Mouse (Mus musculus): Measurements from ENCODE around the gene Dact2. TPM values are rescaled to one million over a fixed set of nuclear protein-coding genes. Genes with fewer than 3 reads are reported as not detected.

Dact2 gene
- polyA plus RNA-seq, 1 experiment from 2014 or later, result 0.73 TPM

GRCm38 (mm10) chr17:14225982-14226652 is 22.0 kb upstream of the Dact2 start:
- WGBS, result 75% methylated on average over 9 of the region's 9 CpGs
- H3K27me3 ChIP-seq (ENCODE audit: control insufficient read depth, insufficient read depth, low read length), result no peaks in the 10 kb centered on the region
- ATAC-seq (replicated peaks; ENCODE audit: low FRiP score) (0 out of 2 replicates have a peak, but pooled peaks have one; percentile 33), DNase-seq (ENCODE audit: low spot score) (peak; percentile 43)
- no peak overlapping the region for H3K9ac ChIP-seq (ENCODE audit: low read length)
- H3K4me3 ChIP-seq (ENCODE audit: low read depth, low read length), result no peak overlapping the region
- H3K36me3 ChIP-seq (ENCODE audit: control insufficient read depth, insufficient read depth, low read length), result no peaks in the 10 kb centered on the region
- no peaks in the 10 kb centered on the region for H3K9me3 ChIP-seq (ENCODE audit: control insufficient read depth, low read length)
- no peaks in the 10 kb centered on the region for H3K4me1 ChIP-seq (replicated peaks; ENCODE audit: control insufficient read depth, insufficient read depth, low read length)
- no peak overlapping the region for H3K27ac ChIP-seq (ENCODE audit: low read depth, low read length)
- no peak overlapping the region for H3K4me2 ChIP-seq (ENCODE audit: low read depth, low read length, severe bottlenecking)

GRCm38 (mm10) chr17:14221893-14222615 is 17.9 kb upstream of the Dact2 start:
- Histone ChIP-seq H3K4me2 (ENCODE audit: low read depth, low read length, severe bottlenecking) (no peak overlapping the region), H3K4me3 (ENCODE audit: low read depth, low read length) (no peak overlapping the region), H3K4me1 (replicated peaks; ENCODE audit: control insufficient read depth, insufficient read depth, low read length) (no peaks in the 10 kb centered on the region), H3K27me3 (ENCODE audit: control insufficient read depth, insufficient read depth, low read length) (no peaks in the 10 kb centered on the region), H3K36me3 (ENCODE audit: control insufficient read depth, insufficient read depth, low read length) (no peaks in the 10 kb centered on the region), H3K27ac (ENCODE audit: low read depth, low read length) (no peak overlapping the region), H3K9me3 (ENCODE audit: control insufficient read depth, low read length) (no peaks in the 10 kb centered on the region), H3K9ac (ENCODE audit: low read length) (no peak overlapping the region)
- DNase-seq (ENCODE audit: low spot score) (peak; percentile 53), ATAC-seq (replicated peaks; ENCODE audit: low FRiP score) (0 out of 2 replicates have a peak, but pooled peaks have one; percentile 30)
- 28% methylated on average over 11 of the region's 11 CpGs for WGBS

DNA sequence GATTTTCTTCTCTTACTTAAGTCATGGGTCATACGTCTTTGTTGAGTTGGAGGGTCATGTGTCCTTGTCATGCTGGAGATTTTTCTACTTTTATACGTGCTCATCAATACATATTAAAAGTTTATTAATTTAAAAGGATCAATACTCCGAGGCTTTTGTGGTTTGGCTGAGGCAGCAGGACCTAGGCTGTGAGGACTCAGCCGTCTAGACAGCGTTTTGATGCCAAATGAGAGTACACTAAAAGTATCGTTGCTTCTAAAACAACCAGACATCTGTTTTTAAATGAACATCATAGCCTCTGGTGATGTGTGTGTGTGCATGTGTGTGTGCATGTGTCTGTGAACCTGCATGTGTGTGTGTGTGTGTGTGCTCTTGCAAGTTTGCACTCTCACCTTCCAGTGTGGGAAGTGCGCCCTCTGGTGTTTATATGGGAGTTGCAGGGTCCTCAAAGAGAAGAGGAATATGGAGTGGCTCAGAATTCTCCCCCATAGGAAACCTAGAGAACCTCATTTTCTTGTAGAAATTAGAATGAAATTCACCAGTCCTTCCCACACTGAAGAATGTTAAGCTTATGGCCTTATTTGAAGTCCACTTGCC is 16.6 kb upstream of the Dact2 start:
- no peaks in the 10 kb centered on the region for H3K4me1 ChIP-seq (replicated peaks; ENCODE audit: control insufficient read depth, insufficient read depth, low read length)
- H3K9me3 ChIP-seq (ENCODE audit: control insufficient read depth, low read length), result no peaks in the 10 kb centered on the region
- no peak overlapping the region for H3K27ac ChIP-seq (ENCODE audit: low read depth, low read length)
- H3K4me3 ChIP-seq (ENCODE audit: low read depth, low read length), result no peak overlapping the region
- H3K27me3 ChIP-seq (ENCODE audit: control insufficient read depth, insufficient read depth, low read length), result no peaks in the 10 kb centered on the region
- 64% methylated on average over 7 of the region's 7 CpGs for WGBS
- ATAC-seq (replicated peaks; ENCODE audit: low FRiP score) (0 out of 2 replicates have a peak, but pooled peaks have one; percentile 39), DNase-seq (ENCODE audit: low spot score) (peak; percentile 80)
- no peak overlapping the region for H3K4me2 ChIP-seq (ENCODE audit: low read depth, low read length, severe bottlenecking)
- H3K36me3 ChIP-seq (ENCODE audit: control insufficient read depth, insufficient read depth, low read length), result no peaks in the 10 kb centered on the region
- H3K9ac ChIP-seq (ENCODE audit: low read length), result no peak overlapping the region

GRCm38 (mm10) chr17:14213976-14214529 is 9.9 kb upstream of the Dact2 start:
- H3K9ac ChIP-seq (ENCODE audit: low read length), result no peak overlapping the region
- WGBS, result 74% methylated on average over 3 of the region's 3 CpGs
- no peak for ATAC-seq (replicated peaks; ENCODE audit: low FRiP score)

GRCm38 (mm10) chr17:14212796-14213195 is 8.7 kb upstream of the Dact2 start:
- no peaks in the 10 kb centered on the region for H3K4me1 ChIP-seq (replicated peaks; ENCODE audit: control insufficient read depth, insufficient read depth, low read length)
- no peaks in the 10 kb centered on the region for H3K27me3 ChIP-seq (ENCODE audit: control insufficient read depth, insufficient read depth, low read length)
- H3K9me3 ChIP-seq (ENCODE audit: control insufficient read depth, low read length), result no peaks in the 10 kb centered on the region
- 72% methylated on average over 7 of the region's 7 CpGs for WGBS
- DNase-seq (ENCODE audit: low spot score) (no peak), ATAC-seq (replicated peaks; ENCODE audit: low FRiP score) (no peak)
- no peak overlapping the region for H3K4me3 ChIP-seq (ENCODE audit: low read depth, low read length)
- no peak overlapping the region for H3K9ac ChIP-seq (ENCODE audit: low read length)
- no peak overlapping the region for H3K27ac ChIP-seq (ENCODE audit: low read depth, low read length)
- no peaks in the 10 kb centered on the region for H3K36me3 ChIP-seq (ENCODE audit: control insufficient read depth, insufficient read depth, low read length)
- H3K4me2 ChIP-seq (ENCODE audit: low read depth, low read length, severe bottlenecking), result no peak overlapping the region

More at GRCm38 (mm10) chr17:14213976-14214529, 9.9 kb upstream of the Dact2 start:
- no peak overlapping the region for H3K4me2 ChIP-seq (ENCODE audit: low read depth, low read length, severe bottlenecking)
- no peaks in the 10 kb centered on the region for H3K36me3 ChIP-seq (ENCODE audit: control insufficient read depth, insufficient read depth, low read length)
- no peak overlapping the region for H3K4me3 ChIP-seq (ENCODE audit: low read depth, low read length)
- no peaks in the 10 kb centered on the region for H3K27me3 ChIP-seq (ENCODE audit: control insufficient read depth, insufficient read depth, low read length)
- no peaks in the 10 kb centered on the region for H3K9me3 ChIP-seq (ENCODE audit: control insufficient read depth, low read length)
- DNase-seq (ENCODE audit: low spot score), result no peak
- H3K27ac ChIP-seq (ENCODE audit: low read depth, low read length), result no peak overlapping the region
- no peaks in the 10 kb centered on the region for H3K4me1 ChIP-seq (replicated peaks; ENCODE audit: control insufficient read depth, insufficient read depth, low read length)

DNA sequence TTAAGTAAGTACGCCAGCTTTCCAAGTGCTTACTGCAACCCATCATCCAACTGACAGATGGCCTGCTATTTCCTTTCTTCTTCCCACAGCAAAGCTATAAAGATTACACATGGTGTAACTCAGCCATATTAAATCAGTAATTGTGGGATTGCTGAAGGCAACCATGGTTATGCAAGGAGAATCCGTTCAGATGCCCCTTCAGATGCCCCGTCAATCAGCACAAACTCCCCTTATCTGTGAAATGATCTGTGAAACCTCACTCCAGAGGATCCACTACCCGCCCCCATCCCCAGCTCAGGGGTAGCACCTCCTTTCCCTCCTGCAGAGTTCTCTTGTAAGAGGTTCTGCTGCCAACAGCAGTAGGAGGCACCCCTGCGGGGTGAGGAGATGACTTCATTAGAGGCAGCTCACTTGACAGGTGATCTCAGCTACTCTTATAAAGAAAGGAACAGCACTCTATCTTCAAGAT is 3.0 kb upstream of the Dact2 start:
- ATAC-seq (replicated peaks; ENCODE audit: low FRiP score) (no peak), DNase-seq (ENCODE audit: low spot score) (no peak)
- Histone ChIP-seq H3K4me3 (ENCODE audit: low read depth, low read length) (no peak overlapping the region), H3K9me3 (ENCODE audit: control insufficient read depth, low read length) (no peaks in the 10 kb centered on the region), H3K9ac (ENCODE audit: low read length) (no peak overlapping the region), H3K4me1 (replicated peaks; ENCODE audit: control insufficient read depth, insufficient read depth, low read length) (peaks cover 2% of the 10 kb centered on the region; the same call in 1 of the 2 replicates), H3K4me2 (ENCODE audit: low read depth, low read length, severe bottlenecking) (no peak overlapping the region), H3K36me3 (ENCODE audit: control insufficient read depth, insufficient read depth, low read length) (no peaks in the 10 kb centered on the region), H3K27me3 (ENCODE audit: control insufficient read depth, insufficient read depth, low read length) (peaks cover 31% of the 10 kb centered on the region), H3K27ac (ENCODE audit: low read depth, low read length) (no peak overlapping the region)
- 29% methylated on average over 5 of the region's 5 CpGs for WGBS

DNA sequence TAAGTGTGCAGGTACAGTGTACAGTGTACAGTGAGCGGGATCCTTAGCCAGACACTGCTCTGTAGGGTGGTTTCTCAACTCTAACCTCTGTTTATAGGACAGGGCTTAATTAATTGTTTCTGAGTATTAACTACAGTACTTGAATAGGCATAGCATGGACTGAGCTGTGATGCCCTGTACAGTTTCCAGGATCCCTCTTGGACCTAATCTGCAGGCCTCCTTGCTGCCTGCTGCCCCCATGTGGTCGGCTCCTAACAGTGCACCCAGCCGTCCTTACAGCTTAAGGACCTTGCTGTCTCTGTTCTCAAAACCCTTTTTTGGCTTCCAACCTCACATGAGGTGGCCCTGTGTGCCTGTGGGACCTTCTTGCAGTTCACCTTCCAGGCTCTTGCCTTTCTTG is 2.0 kb upstream of the Dact2 start:
- ATAC-seq (replicated peaks; ENCODE audit: low FRiP score), result 0 out of 2 replicates have a peak, but pooled peaks have one; percentile 25
- no peak overlapping the region for H3K27ac ChIP-seq (ENCODE audit: low read depth, low read length)
- peaks cover 33% of the 10 kb centered on the region for H3K27me3 ChIP-seq (ENCODE audit: control insufficient read depth, insufficient read depth, low read length)
- no peaks in the 10 kb centered on the region for H3K9me3 ChIP-seq (ENCODE audit: control insufficient read depth, low read length)
- peaks cover 11% of the 10 kb centered on the region; the same call in 1 of the 2 replicates for H3K4me1 ChIP-seq (replicated peaks; ENCODE audit: control insufficient read depth, insufficient read depth, low read length)
- peak; percentile 86 for DNase-seq (ENCODE audit: low spot score)
- H3K36me3 ChIP-seq (ENCODE audit: control insufficient read depth, insufficient read depth, low read length), result no peaks in the 10 kb centered on the region
- 30% methylated on average over 3 of the region's 3 CpGs for WGBS
- H3K4me3 ChIP-seq (ENCODE audit: low read depth, low read length), result no peak overlapping the region
- H3K9ac ChIP-seq (ENCODE audit: low read length), result no peak overlapping the region
- H3K4me2 ChIP-seq (ENCODE audit: low read depth, low read length, severe bottlenecking), result no peak overlapping the region

- Histone ChIP-seq H3K27me3 (ENCODE audit: control insufficient read depth, insufficient read depth, low read length) (peaks cover 33% of the 10 kb centered on the region), H3K4me3 (ENCODE audit: low read depth, low read length) (no peak overlapping the region), H3K9ac (ENCODE audit: low read length) (no peak overlapping the region), H3K27ac (ENCODE audit: low read depth, low read length) (no peak overlapping the region), H3K36me3 (ENCODE audit: control insufficient read depth, insufficient read depth, low read length) (no peaks in the 10 kb centered on the region), H3K4me2 (ENCODE audit: low read depth, low read length, severe bottlenecking) (no peak overlapping the region), H3K4me1 (replicated peaks; ENCODE audit: control insufficient read depth, insufficient read depth, low read length) (peaks cover 11% of the 10 kb centered on the region; the same call in 1 of the 2 replicates), H3K9me3 (ENCODE audit: control insufficient read depth, low read length) (no peaks in the 10 kb centered on the region)
- ATAC-seq (replicated peaks; ENCODE audit: low FRiP score) (no peak), DNase-seq (ENCODE audit: low spot score) (no peak)
- WGBS, result 89% methylated on average over 3 of the region's 3 CpGs
These were observed 1.1 kb upstream of the Dact2 start for GRCm38 (mm10) chr17:14205236-14205635.

All from forebrain, embryonic 11.5 days (tissue).